Mouse (Mus musculus) spleen, adult 2 months (tissue): ENCODE data around the gene Slc25a38.

ENCODE experiments used
- CTCF ChIP-seq: fragments of 200-500 bp; IDR thresholded peaks from 2 replicates; pipeline ENCODE4 v1.5.1; 2011; ENCODE audit warnings: mild to moderate bottlenecking, inconsistent platforms; ENCODE audit not compliant: insufficient read depth, insufficient read length, insufficient replicate concordance; ENCODE audit errors: extremely low read depth
- POLR2A ChIP-seq: fragments of 200-500 bp; IDR thresholded peaks from 2 replicates; pipeline ENCODE4 v1.6.1; 2011; ENCODE audit warnings: low read depth, low read length, inconsistent platforms

DNA sequence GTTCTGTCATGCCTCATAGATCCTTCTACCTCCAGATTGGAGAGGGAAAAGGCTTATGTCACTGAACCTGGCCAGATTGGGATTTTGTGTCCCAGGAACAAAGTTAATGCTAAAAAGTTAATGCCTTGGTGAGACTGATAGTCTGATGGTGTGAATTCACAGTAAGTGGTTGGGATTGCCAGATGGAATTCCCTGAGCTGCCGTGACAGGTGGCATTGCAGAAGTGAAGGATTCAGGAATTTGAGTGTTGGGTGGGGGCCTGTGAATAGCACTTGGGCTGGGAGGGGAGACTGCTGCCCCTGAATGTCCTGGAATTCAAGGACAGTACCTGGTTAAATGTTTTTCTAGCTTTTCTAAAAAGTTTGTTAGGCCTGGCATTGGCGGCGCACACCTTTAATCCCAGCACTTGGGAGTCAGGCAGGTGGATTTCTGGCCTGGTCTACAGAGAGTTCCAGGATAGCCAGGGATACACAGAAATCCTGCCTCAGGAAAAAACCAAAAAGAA, 21.7 kb downstream of the Slc25a38 start:
- no peak for TF ChIP-seq POLR2A
- TF ChIP-seq CTCF: no peak
